Mouse (Mus musculus) layer of hippocampus, adult 9-10 months (tissue): ENCODE results near the gene Rac2.

Experiments
- DNase-seq: peaks from one replicate; pipeline ENCODE4 v3.0.0; 2022; ENCODE audit warnings: low spot score

Gene Rac2

DNA sequence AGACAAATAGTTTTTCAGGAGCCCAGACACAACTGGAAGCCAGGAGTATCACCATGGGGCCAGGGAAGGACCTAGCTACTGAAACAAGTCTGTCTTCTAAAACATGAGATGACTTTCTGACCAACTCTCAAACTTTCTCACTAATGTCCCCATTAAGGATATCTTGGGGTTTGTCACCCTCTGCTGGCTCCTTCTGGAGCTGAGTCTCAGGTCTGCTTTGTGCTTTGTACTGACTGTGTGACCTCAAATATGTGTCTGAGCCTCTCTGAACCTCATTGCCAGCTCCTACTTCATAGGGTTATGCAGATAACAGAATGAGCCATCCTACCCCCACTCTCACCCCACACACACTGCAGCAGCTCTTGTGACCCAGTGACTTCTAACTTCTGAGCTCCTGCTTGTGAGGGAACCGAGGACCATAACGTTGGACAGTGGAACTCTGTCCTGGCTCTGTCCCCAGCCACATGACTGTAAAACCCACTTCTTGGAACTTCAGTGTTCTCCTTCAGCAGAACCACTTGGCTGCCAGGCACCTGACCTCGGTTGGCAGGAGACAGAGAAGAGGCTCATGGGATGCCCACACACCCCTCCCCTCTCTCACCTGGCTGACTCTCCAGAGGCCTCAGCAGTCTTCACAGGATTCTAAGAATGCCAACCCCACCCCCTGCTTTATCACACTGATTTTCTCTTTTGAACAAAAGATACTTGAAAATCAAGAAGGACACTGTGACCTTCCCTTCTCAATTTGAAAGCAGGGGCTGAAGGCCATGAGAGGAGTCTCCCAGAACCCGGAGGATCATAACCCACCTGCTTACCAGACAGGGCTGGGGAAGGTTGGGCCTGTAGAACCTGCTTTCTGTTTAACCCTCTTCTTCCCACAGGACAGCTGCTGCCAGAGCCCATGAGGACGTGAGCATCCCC is 24.9 kb downstream of the Rac2 start:
- no peak for DNase-seq

DNA sequence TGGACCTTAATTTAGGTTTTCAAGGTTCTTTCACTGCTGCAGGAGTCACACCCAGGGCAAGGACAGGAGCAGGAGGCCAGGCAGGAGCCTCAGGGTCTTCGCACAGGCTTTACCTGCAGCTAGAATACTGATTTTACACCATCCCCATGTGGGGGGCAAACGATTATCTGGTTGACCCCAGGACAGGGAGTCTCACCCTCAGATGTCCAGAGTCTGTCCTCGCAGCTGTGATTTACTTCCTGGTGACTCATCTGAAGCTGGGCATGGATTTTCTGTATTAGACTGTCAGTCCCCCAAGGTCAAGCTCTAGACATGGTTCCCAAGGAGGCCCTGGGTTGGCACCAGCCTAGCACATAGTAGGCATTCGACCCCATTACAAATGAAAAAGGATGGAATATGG is 26.5 kb downstream of the Rac2 start:
- no peak for DNase-seq

DNA sequence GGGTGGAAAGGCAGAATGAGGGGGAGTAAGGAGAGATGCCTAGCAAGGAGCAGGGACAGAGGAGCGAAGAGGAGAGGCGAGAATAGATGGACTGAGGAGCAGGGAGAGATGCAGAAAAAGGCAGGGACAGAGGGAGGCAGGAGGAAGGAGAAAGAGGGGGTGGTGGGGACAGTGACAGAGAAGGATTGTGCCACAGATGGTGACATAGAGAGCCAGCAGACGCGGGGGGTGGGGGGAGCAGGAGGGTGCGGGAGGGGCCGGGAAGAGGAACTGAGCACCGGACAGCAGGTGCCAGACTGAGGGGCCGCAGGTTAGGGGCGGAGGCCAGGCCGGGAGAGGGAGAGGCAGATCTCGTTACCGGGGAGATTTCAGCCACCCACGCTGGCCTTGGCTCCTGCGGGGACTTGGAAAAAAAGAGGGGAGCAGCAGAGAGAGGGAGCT is 28.0 kb downstream of the Rac2 start, which contains the start of gene Sstr3:
TSS of gene Sstr3 (minus strand) at position 125 of the 441 bp plus-strand sequence.
- no peak for DNase-seq

DNA sequence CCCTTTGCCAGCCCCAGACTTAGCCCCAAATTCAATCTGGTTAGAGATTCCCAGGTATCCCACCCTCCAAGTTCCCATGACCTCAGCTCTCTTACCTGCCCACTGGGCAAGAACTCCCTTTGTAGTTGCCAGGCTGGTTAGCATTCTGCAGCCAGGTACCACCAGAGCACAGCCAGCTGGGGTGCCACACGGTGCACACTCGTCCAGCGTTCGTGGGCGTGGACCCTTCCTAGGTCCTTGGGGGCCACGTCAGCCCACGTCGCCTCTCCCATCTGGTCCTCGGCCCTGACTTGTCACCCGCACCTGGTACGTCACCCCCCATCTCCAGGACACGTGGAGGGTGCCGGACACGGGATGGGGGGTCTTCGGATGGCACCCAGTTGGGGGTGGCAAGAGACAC is 28.5 kb downstream of the Rac2 start:
- DNase-seq = no peak

DNA sequence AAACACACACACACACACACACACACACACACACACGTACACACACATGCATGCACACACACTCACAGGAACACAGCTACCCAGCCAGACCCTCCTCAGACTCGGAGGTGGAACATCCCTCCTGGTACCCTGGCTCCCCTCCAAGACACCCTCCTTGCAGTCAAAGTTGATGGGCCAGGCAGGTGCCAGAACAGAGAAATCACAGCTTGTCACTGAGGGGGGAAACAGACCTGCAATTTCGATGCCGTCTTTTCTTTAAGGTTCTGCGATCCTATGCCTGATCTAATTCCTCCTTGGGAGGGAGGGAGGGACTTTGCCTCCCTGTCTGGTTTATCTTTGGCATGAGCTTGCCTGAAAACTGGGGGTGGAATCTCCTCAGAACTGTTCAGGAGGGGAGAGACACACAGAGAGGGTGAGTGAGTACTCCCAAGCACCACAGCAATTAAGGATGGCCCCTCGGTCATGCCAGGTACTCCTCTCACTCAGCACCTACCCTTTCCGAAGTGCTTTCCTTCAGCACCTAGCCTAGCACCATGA is 29.7 kb downstream of the Rac2 start:
- DNase-seq = no peak

DNA sequence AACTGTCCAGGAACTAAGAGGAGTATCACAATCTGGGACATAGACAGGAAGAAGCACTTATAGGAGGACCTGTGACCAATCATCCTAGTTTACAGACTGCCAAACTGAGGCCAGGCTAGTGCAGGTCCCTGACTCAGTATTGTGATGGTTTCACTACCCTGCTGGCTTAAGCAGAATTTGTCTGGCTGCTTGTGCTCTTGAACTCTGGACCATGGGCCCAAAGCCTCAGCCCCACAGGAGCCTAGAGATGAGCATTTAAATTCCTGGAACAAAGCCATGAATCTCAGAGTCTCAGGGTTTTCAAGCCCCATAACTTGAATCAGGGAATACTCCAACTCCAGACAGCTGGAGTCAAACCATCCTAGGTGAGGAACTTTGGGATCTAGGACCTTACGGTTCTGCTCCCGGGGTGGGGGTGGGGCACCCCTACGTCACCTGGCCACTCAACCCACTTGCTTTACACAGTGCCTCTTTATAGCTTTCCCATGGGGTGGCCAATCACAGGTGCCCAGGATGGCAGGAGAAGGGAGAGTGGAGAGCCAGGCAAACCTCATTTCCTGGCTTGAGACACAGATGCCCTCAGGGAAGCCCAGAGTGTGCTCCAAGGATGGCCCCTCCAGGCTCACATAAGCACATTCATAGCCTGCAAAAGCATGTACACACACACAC is 30.4 kb downstream of the Rac2 start:
- no peak for DNase-seq

DNA sequence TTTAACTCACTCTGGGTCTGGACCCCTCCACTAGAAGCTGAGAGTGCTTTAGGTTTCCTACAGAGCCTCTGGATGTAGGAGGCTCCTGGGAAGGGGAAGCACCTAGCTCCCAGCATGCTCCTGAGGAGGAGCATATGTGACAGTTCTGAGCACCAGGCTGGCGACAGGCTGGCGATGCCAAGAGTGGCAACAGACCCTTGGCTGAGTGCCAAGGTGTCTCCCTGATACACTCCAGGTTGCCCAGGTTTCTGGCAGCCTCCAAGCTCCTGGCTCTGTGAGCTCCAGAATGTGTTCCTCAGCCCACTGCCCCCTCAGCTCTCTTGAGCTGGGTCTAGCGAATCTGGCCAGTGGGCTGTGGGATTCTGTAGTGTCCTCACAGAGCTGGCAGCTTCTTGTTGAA is 31.0 kb downstream of the Rac2 start:
- no peak for DNase-seq

DNA sequence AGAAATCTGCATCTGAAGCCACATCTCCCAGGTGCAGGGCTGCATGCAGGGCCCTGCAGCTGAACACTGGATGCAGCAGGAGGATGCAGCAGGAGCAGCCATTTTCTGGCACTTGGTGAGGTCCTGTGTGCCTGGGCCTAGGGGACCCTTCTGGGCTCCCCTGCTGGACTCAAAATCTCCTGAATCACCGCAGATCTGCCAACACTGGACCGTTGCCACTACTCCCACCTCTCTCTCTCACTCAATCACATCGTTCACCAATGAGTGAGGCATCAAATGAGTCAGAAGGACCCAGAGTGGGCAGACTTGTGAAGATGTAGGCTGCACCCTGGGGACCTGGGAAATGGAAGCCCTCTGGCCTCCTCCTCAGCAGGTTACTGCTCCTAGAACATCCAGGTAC is 31.5 kb downstream of the Rac2 start:
- DNase-seq = no peak

DNA sequence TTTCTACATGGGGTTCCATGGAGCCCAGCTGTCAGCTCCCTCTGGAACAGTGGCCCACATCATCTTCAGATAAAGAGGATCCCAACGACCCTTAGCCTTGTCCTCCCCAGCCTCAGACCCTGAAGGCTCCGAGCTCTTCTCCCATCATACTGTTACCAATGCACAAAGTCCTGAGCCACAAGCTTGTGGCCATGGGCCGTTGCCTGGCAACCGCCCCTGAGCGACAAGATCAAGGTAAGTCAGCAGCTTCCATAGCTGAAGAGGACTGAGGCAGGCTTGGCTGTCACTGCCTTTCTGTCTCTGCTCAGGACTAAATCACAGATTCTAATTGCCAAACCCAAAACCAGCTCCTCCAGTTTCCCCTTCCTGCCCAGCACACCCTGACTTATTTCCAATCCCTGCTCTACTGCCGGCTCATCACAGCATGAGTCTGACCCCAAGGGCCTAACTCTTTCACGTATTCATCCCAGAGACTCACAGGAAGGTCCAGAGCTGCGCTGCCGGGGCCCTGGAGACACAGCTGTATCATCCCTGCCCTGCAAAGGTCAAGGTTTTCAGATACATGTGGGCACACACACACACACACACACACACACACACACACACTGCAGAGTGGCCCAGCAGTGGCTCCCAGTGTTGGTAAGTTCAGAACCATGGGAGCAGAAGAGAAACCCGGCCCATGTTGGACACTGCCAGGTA is 36.7 kb downstream of the Rac2 start:
- no peak for DNase-seq

DNA sequence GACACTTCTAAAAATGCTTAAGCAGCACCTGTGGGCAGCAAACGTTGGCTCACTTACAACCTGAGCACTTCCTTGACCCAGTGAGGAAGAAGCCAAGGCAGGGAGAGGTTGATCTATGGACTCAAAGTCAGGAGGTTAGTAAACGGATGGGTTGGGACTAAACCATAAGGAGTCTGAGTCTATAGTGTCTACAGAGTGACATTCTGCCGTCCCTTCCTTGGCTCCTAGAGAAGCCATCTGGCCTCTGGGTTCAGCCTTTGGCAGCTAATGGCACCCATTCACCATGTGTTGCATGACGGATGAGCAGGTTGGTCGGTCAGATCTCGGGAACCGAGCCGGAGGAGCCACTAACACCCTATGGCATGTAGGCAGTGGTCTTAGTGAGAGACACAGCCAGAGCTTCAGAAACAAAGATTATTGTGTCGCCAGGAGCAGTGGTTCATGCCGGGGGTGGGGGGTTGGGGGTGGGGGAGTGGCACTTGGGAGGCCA is 39.2 kb downstream of the Rac2 start:
- DNase-seq = no peak

DNA sequence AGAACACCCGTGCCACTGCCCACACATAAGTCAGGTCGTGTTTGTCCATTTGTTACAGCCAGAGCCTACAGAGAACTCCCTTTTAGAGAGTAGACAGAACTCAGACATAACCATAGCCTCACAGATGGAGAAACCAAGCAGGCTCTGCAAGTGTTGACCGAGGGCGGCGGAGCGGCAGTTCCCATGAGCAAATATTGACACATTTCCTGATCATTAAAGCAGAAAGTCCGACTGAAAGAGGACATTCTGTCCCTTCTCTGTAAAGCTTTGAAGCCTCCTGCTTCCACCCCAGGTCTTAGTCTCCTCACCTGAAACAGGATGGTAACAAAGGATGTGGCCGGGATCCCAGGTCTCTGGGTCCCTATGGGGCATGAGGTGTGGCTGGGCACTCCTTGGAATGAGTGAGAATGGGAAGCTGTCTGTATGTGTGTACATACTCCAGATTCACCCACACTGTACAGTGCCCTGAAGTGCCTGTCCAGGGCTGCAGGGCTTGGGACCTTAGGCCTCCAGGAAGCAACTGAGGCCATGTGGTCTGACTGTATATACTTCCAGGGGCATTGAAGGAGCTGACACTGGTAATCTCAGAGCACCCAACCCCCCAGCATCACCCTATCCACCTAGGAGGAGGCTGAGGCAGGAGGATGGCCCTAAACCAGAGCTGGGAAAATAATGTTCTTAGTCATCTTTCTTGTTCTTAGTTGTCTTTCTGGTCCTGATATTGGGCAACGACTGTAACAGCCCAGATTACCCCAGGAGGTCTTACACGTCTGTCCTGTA is 39.8 kb downstream of the Rac2 start:
- DNase-seq = no peak

DNA sequence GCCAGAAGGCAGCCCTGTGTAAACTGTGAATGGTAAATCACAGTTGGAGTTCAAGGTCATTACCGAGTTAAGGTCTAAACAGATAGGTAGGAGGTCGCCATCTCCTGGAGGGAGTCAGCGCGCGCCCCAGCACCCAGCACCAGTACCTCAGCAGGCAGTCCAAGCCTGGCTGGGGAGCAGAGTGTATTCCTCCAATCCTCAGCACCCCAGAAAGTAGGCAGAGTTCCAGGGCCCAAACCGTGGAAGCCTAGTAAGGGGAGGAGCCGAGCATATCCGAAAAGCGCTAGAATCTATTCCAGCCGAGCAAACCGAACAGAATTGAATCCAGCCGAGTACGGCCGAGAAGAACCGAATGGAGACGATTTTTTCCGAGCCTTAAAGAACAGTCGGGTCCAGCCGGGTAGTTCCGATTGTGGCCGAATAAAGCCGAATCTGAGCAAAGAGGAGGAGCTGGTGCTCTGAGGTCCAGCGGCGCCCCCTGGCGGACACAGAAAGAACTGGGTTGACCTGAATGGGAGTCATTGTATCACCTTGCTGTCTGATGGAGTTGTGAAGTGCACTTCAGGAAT is 40.6 kb downstream of the Rac2 start:
- DNase-seq = peak; percentile 99

DNA sequence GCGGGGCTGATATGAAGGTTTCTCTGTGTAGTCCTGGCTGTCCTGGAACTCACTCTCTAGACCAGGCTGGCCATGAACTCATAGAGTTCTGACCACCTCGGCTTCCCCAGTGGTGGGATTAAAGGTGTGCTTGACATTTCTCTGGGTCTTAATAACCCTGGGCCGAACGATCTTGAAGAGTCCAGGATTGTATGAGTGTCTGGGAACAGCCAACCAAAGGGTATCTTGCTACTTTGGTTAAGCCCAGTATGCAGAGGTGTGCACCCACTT is 41.2 kb downstream of the Rac2 start:
- DNase-seq = no peak

DNA sequence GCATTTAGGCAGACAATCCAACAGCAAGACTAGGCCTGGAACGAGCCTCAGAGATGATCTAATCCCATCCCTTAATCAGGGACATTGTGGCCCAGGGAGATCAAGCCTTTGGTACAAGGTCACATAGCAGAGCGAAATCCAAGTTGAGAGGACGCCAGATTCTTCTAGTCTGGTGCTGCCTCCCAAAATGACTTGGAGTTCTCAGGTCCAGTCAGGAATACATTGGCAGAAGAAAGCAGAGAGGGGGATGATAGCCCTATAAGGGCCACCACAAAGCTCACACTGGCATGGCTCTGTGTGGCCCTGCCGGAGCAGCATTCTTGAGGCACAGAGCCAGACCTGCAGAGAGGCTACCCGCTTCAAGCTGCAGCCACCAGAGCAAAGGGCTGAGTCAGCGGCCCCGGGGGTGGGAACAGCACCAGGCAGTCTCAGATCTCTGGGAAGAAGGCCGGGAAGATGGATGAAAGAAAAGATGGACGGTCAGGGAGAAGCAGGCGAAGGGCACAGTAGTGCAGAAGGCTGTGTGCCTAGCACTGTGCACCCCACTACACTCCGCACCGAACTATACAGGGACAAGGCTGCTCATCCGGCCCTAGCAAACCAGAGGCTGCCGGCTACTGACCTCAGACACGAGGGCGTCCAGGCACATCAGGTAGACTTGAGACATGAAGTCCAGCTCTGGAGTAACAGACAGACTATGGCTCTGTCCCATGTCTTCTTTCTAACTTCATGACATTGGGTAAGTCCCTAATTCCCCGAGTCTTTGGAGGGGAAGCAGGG is 41.7 kb downstream of the Rac2 start, which contains the start of gene C1qtnf6:
TSS of gene C1qtnf6 (minus strand) at position 746 of the 780 bp plus-strand sequence.
- no peak for DNase-seq

DNA sequence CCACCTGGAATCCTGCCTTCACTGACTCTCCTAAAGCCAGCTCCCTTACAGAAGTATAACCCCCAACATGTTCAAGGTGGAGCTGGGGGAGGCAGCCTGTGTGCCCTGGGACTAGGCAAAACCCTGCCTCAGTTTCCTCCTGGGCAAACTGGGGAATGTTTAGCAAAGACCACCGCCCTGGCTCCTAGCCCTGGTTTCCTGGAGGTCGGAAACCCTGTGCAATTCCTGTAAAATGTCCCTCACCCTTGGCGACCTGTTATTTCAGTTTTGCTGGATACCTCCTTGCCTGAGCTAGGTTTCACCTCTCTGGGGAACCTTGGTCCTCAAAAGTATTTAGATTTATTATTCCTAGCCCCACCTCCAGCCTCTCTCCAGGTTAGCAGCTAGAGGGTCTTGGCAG is 42.4 kb downstream of the Rac2 start:
- DNase-seq = no peak

DNA sequence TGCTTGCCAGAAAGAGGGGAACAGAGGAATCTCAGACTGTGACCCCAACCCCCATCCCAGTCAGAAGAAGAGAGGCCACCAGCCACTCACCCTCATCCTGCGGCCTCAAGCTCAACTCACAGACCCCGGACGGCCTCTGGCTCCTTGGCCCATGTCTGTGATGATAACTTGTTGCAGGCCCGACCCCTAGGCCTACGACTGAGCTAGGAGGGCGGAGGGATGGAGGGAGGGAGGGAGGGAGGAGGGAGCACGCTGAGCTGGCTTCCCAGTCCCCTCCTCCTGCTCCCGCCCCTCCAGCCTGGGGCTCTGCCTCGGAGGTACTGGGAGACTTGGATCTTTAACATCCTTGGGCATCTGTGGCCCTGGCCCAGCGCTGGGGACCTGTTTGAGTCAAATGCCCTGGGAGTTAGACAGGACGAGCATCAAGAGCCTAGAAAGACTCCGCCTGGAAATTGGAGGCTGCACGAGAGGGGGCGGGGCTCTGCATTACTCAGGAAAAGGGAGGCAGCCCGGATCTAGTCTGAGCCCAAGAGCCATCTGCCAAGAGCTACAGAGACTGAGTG is 43.1 kb downstream of the Rac2 start:
- peak; percentile 65 for DNase-seq

DNA sequence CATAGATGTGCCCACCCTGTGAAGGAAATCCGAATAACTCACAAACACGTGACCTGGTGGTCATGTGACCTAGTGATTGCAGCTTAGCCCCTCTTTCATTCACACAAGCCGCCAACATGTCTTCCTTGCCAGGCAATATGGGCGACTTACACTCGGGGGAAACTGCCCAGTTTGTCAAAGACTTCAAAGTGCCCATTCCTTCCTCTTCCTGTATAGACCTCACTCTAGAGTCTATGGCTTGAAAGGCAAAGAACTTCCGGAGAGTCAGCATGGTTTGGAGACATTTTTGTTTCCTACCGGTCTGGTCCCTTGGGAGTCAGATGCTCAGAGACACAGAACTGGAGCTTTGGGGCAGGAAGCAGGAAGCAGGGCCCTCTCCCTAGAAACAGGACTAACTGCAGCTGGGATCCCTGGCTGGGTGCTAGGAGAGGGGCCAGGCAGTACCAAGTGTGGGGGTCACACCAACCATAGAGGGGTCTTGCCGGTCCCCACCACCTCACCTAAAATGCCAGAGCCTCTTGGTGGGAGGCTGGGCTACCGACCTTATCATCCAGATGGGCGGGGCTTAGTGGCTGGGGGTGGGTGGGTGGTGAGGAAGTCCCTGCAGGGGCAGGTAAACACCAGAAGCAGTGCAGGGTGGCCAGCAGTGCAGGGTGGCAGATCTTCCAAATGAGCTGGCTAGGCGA is 43.7 kb downstream of the Rac2 start:
- DNase-seq = no peak

DNA sequence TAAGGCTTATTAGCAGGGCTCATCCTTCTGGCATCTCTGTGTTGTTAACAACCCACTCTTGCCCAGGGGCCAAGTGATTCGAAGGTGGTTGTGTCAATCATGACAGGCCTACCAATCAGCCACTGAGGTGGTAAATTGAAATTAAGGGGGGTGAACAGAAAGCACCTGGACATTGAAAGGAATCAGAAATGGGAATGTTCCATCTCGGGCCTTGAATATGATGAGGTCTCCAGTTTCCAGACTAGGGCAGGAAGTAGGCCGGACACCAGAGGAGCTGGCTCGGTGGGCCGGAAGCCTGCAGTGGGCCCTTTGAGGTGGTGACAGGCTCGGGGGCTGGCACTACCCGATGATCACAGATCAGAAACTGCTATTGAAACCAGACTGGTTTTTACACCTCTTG is 44.6 kb downstream of the Rac2 start:
- peak; percentile 58 for DNase-seq

DNA sequence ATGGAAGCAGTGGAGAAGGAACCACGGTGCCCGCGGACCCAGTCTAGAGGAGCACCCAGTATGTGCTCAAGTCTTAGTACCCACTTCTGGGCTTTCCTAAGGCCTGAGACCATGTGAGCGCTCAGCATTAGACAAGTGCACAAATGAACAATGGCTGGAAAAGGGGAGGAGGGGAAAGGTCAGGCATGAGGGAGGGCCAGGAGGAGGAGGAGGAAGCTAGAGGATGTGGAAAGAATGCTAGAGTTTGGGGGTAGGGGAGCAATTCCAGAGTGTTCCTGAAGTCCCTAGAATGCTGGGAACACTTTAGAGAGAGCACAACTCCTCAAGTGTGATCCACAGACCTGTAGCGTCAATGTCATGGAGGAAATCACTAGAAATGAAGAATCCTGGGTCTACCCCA is 48.4 kb downstream of the Rac2 start:
- DNase-seq = no peak

DNA sequence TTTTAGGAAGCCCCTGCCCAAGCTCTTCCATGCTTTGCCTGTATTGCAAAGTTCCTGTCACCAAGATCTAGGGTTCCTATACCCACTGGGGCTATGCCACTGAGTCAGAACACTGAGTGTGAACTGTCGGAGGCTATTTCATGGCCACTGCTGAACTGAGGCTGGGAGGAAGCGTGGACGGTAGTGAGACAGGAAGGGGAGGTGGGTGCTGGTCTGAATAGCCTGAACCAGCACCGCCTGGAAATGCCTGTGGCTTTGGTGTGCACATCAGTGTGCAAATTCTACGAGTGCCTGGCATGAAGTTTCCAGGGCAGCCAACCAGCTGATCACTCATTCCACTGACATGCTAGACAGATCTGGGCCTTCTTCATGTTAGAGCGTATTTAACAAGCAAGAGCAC is 50.7 kb downstream of the Rac2 start:
- DNase-seq = no peak
